Mouse (Mus musculus) mouse trophoblast stem cell (cell line): ENCODE results near the gene Zfp771.

Experiments
- in situ Hi-C, 2 experiments: fragments of 300-500 bp; cut with MseI, MboI; formaldehyde crosslinking; loops; 2 replicates in 1 of 2; 3 replicates in 1 of 2; pipeline ENCODE4 v1.15.1; 2025

Gene Zfp771

GRCm38 (mm10) chr7:127253341-127253740 is 9.3 kb downstream of the Zfp771 start:
- in situ Hi-C loops, result no loop called here

- in situ Hi-C loops, result no loop called here
Observed at GRCm38 (mm10) chr7:127253821-127254769, 10.0 kb downstream of the Zfp771 start.

GRCm38 (mm10) chr7:127255008-127255407 is 10.9 kb downstream of the Zfp771 start:
- in situ Hi-C loops, result no loop called here

- in situ Hi-C loops, result no loop called here
Observed at GRCm38 (mm10) chr7:127255965-127256364, 11.9 kb downstream of the Zfp771 start.

DNA sequence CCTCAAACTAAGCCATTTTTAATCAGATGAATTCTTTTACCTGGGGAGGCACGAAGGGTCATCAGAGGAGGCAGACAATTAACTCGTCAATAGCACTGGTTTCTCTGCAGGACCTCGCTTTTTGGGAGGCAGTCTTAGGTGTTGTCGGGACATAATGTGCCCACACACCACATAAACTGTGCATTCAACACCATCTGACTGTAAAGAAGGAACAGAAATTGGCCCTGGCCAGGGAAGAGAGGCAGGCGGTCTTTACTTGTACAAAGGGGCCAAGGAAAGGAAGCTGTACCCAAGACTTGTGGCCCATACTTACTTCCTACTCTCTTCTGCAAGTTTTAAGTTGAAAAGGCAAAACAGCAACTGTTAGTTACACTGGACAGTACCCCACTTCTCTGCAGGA is 12.4 kb downstream of the Zfp771 start:
- in situ Hi-C loops, result no loop called here

DNA sequence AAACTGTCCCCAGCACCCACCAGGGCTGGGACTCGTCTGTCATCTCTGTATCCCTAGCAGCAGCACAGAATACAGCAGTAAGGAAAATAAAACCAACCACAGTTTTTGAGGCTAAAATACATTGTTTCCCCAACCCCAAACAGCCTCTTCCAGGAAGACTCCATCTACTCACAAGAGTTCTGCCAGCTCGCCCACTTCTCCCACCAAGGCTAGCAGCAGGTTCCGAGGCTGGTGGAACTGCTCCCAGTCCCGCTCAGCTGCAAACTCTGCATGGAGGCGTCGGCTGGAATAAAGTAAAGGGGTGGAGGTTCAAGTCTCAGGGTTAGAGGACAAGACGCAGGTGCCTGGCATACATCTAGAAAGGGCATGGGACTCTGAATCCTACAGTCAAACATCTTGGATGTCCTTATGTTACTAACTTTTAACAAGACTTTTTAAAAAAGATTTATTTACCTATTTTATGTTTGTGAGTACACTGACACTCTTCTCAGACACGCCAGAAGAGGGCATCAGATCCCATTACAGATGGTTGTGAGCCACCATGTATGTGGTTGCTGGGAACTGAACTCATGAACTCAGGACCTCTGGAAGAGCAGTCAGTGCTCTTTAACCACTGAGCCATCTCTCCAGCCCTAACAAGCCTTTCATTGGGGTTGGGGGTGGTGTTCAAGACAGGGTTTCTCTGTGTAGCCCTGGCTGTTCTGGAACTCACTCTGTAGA is 15.3 kb downstream of the Zfp771 start:
- in situ Hi-C loops, result no loop called here

GRCm38 (mm10) chr7:127260309-127261111 is 16.4 kb downstream of the Zfp771 start, which contains the start of gene Dctpp1:
Gene Dctpp1, minus strand, starts transcription at chr7:127260709.
- in situ Hi-C loops, result no loop called here

DNA sequence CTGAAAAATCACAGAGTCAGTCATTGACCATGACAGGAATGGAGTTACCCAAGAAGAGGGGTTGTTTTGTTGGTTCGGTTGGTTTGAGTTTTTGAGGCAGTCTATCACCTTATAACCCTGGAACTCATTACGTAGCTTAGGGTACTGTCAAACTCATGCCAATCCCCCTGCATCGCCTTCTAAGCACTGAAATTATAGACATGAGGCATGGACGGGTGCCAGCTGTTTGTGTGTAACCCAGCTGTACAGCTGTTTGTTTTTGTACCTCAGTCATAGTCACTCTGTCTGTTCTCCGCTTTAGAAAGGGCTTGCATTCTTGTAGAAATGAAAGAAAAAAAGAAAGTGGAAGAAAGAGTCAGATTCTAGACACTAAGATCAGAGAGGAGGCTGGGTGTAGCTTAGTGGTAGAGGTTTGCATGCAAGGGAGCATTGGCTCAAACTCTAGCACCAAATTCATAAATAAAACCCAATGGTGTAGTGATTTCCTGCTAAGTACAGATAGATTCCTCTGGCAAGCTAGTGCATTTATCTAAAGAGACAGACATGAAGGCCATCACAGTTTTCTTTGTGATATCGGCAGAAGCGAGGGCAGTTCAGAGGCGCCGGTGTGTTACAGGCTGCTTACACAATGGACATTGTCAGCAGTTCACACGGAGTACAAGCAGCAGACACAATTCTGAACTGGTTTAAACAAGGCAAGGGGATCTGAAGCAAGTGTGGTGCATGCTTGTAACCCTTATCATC is 18.3 kb downstream of the Zfp771 start:
- in situ Hi-C loops, result no loop called here

DNA sequence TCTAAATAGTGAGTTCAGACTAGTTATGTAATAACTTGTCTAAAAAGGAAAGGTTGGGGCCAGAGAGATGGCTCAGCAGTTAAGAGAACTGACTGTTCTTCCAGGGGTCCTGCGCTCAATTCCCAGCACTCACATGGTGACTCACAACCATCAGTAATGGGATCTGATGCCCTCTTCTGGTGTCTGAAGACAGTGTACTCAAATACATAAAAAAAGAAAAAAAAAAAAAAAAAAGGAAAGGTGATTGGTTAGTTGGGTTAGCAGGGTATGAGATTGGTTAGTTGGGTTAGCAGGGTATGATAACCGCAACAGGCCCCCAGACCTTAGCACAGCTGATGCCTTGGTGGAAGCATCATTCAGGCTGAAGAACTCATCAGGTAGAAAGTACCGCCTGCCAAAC is 19.5 kb downstream of the Zfp771 start:
- in situ Hi-C loops, result no loop called here

- in situ Hi-C loops, result no loop called here
Observed at GRCm38 (mm10) chr7:127270256-127270655, 26.2 kb downstream of the Zfp771 start.

- in situ Hi-C loops, result no loop called here
Observed at GRCm38 (mm10) chr7:127270666-127271065, 26.6 kb downstream of the Zfp771 start.

DNA sequence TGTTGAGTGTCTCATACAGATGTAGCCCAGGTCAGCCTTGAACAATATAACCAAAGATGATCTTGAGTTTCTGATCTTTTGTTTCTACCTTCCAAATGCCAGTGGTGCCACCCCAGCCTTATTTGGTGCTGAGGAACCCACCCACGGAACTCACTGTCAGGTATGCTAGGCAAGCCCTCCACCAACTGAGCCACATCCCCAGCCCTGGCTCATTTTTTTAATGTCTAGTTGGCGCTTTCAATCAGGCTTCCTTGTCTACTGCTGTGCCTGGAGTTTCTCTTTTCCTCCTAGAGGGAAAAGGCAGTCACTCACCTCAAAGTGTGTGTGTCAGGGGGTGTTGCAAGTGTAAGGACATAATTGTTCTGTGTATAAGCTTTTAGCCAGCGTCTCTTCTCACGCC is 27.0 kb downstream of the Zfp771 start:
- in situ Hi-C loops, result no loop called here

GRCm38 (mm10) chr7:127272566-127272965 is 28.5 kb downstream of the Zfp771 start:
- in situ Hi-C loops, result no loop called here

DNA sequence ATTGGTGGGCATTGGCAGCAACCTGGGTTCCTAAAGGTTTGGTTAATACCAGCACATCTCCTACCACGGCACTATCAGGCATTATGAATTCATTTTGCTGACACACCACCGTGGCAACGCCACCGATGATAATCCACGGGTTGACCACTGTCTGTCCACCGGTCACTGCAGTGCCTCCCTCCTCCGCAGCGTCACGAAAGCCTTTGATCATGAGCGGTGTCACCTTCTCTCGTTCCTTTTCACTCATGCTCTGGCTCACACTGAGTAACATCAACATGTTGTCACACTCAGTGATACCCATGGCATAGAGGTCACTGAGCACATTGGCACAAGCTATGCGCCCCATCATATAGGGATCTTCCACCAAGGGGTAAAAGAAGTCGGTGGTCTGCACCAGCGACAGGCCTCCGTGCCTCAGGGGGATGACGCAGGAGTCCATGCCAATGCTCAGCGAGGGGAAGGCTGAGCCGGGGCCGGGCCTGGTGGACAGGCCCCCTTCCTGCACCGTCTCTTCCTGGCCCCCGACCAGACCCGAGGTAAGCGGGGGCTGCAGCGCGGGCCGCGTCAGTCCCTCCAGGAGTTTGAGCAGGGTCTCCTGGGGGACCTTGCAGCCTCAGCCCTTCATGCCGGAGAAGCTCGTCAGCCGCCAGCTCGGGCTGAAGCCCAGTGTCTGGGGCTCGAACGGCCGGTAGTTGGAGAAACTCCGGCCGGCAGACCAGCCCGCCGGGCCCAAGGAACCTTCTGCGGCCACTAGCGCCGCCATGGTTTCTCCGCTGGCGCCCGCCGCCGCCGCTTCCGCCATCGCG is 29.2 kb downstream of the Zfp771 start:
- in situ Hi-C loops, result no loop called here

GRCm38 (mm10) chr7:127273925-127274789 is 30.1 kb downstream of the Zfp771 start, which contains the start of gene Sephs2:
Gene Sephs2, minus strand, starts transcription at chr7:127274055.
- in situ Hi-C loops, result no loop called here

DNA sequence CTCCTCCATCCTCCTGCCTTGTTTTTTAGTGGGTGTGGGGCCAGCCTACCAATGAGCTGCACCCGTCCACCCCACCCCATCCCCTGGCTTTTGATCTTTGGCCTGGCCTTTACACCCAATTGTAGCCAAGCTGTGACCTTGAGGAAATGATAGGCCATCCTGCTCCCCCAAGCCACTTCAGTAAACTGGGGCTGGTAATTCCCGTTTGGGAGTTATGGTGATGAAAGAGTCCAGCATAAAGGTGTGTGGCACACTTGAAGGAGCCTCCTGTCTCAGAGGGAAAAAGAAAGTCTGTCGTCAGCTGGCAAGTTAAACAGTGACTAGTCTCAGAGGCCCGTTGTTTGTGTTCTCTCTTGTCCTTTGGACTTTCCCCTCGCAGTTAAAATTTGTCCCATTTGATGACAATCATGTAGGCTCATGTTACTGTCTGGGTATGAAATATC is 32.5 kb downstream of the Zfp771 start:
- in situ Hi-C loops, result no loop called here

- in situ Hi-C loops, result no loop called here
Observed at GRCm38 (mm10) chr7:127278311-127278710, 34.2 kb downstream of the Zfp771 start.

DNA sequence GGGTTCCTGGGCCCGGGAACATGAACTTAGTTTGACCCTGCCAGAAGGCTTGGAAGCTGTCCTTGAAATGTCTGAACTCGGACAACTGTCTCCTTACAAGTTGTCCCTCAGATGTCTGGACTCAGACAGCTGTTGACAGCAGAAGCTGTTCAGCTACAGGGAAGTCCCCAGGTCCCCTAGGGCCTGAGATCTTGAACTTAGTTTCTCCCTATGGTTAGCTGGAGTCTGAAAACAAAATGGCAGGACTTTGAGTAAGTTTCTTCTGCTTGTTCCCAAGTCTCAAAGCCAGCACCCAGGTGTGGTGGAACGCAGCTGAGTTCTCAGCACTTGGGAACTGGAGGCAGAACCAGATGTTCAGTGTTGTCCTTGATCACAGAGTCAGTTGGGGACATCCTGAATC is 36.0 kb downstream of the Zfp771 start:
- in situ Hi-C loops, result no loop called here

DNA sequence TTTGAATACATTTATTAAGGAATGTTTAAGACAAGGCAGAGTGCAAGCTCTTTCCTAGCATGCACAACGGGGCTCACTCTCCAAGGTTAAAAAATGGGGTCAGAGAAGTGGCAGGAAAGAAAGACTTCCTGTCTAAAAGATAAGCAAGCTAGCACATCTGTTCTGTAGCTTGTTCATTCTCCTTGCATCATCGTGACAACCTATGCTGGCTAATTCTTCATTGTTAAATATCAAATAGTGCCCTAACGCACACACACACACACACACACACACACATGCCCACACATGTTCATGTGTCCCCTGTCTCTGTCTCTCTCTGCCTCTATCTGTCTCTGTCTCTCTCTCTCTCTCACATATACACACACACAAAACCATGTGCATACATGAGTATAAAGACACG is 37.0 kb downstream of the Zfp771 start:
- in situ Hi-C loops, result no loop called here
